In genomic region chr11:120228911-120229437, GRCm38 (mm10) we compare ENCODE assay signal across 8 mouse cellular contexts. TPM values are rescaled to one million over a fixed set of nuclear protein-coding genes. Genes with fewer than 3 reads are reported as not detected.
DNase-seq lines count a peak whose midpoint lies in the region; ATAC-seq lines count a peak whose summit lies in the region.

No protein-coding gene starts in this region.

- peak overlapping the region; percentile 97 for H3K4me2 ChIP-seq in heart, embryonic 13.5 days
- peak overlapping the region; percentile 97 for H3K4me2 ChIP-seq in limb, embryonic 12.5 days

- H3K36me3 ChIP-seq in heart, embryonic 13.5 days, result no peaks in the 10 kb centered on the region
- no peaks in the 10 kb centered on the region for H3K36me3 ChIP-seq in limb, embryonic 12.5 days

- peaks cover 51% of the 10 kb centered on the region for H3K4me1 ChIP-seq in brown adipose tissue, adult 24 weeks (ENCODE audit: control insufficient read depth, insufficient read depth, insufficient read length, low read length)
- H3K4me1 ChIP-seq in heart, embryonic 13.5 days, result peaks cover 69% of the 10 kb centered on the region
- peaks cover 69% of the 10 kb centered on the region for H3K4me1 ChIP-seq in limb, embryonic 12.5 days (replicated peaks)

- H3K9ac ChIP-seq in heart, embryonic 13.5 days, result peak overlapping the region; percentile 99
- peak overlapping the region; percentile 100 for H3K9ac ChIP-seq in limb, embryonic 12.5 days (replicated peaks)

- H3K9me3 ChIP-seq in heart, embryonic 13.5 days, result no peaks in the 10 kb centered on the region
- H3K9me3 ChIP-seq in limb, embryonic 12.5 days, result no peaks in the 10 kb centered on the region

- ATAC-seq in heart, embryonic 13.5 days (ENCODE audit: extremely low read depth, insufficient number of reproducible peaks, low FRiP score, low TSS enrichment), result no peak
- no peak for ATAC-seq in limb, embryonic 12.5 days (ENCODE audit: insufficient number of reproducible peaks, insufficient read depth, low FRiP score, low TSS enrichment, low read depth)

- H3K27ac ChIP-seq in brown adipose tissue, adult 24 weeks (replicated peaks; ENCODE audit: low read depth, low read length), result peak overlapping the region; percentile 36; the same call in 1 of the 2 replicates
- H3K27ac ChIP-seq in heart, embryonic 13.5 days (replicated peaks), result peak overlapping the region; percentile 96
- H3K27ac ChIP-seq in limb, embryonic 12.5 days, result peak overlapping the region; percentile 98

- H3K4me3 ChIP-seq in brown adipose tissue, adult 24 weeks (ENCODE audit: insufficient read depth, low read depth, low read length), result peak overlapping the region; percentile 83; the same call in 1 of the 2 replicates
- peak overlapping the region; percentile 88 for H3K4me3 ChIP-seq in heart, embryonic 13.5 days
- peak overlapping the region; percentile 92 for H3K4me3 ChIP-seq in limb, embryonic 12.5 days (replicated peaks)

- WGBS in heart, embryonic 13.5 days, result 42% methylated on average over 7 of the region's 7 CpGs
- WGBS in limb, embryonic 12.5 days, result 16% methylated on average over 7 of the region's 7 CpGs

- no peaks in the 10 kb centered on the region for H3K27me3 ChIP-seq in heart, embryonic 13.5 days (replicated peaks)
- H3K27me3 ChIP-seq in limb, embryonic 12.5 days, result no peaks in the 10 kb centered on the region

- DNase-seq in kidney, adult 18-20 months, result peak; percentile 54
- no peak for DNase-seq in kidney, adult 9 months
- DNase-seq in retina, postnatal 1 day, result peak; percentile 64
- no peak for DNase-seq in frontal cortex, postnatal 25 days (ENCODE audit: low spot score in 2 of 2)
- no peak for DNase-seq in thymus, postnatal 4 days

RNA-seq across cellular contexts. Expression of gene Bahcc1, which starts 3.8 kb away (rescaled TPM):
- 5.7 and 5.9 TPM in 2 replicates for polyA plus RNA-seq in brown adipose tissue, adult 24 weeks (2012; ENCODE audit: insufficient read depth, insufficient read length, missing spikeins)
- 4.4 and 5.2 TPM in 2 replicates for polyA plus RNA-seq in heart, embryonic 13.5 days (2015; fragmentation: Nextera tagmentation; extraction: Ambion mirVana)
- 18.3 and 18.5 TPM in 2 replicates for polyA plus RNA-seq in limb, embryonic 12.5 days (2016; fragmentation: Nextera tagmentation; extraction: Ambion mirVana)

Comparison
In these comparisons a context has a peak if more than half of its experiments do, and no peak if none do; other contexts are left out.
1. DNase-seq: peak in kidney, adult 18-20 months (single experiment) and retina, postnatal 1 day (single experiment); none in kidney, adult 9 months (single experiment), frontal cortex, postnatal 25 days (0 of 2) and thymus, postnatal 4 days (single experiment).
2. H3K27ac ChIP-seq: peak in every context shown above with its lines; median percentile 98 in limb, embryonic 12.5 days; 96 in heart, embryonic 13.5 days; 36 in brown adipose tissue, adult 24 weeks.
3. Peak in every context shown above with its lines, with median percentiles within 50 percentile points of each other: H3K4me3 ChIP-seq.